Mouse (Mus musculus) liver, postnatal 0 days (tissue): Measurements from ENCODE around the gene Ccdc159.

Source experiments
- CTCF ChIP-seq: sonication (generic); IDR thresholded peaks from 2 replicates; pipeline ENCODE4 v1.5.1; 2016; ENCODE audit warnings: antibody characterized with exemption, low read depth
- EP300 ChIP-seq: IDR thresholded peaks from 2 replicates; pipeline ENCODE4 v1.6.1; 2016; ENCODE audit warnings: antibody characterized with exemption, low read depth, mild to moderate bottlenecking

DNA sequence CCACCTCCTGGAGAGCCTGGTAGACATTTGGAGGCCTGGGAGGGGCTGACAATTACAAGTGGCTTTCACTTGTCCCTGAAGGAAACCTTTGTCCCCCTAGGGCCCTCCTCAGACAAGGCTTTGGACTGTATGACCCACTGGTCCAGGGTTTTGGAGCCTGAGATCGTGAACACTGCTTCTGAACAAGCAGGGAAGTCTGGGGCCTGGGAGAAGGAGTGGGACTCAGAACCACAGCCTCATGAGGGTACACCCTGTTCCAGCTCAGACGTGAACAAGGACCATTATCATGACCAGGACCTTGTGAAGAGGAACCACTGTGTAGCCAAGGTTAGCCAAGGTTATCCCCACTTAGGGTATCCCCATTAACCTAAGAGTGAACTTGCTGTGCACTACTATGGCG, 1.9 kb downstream of the Ccdc159 start:
- TF ChIP-seq CTCF = no peak
- no peak for TF ChIP-seq EP300
